Mouse (Mus musculus) embryo, embryonic 10.5 days (tissue): ENCODE results near the gene Ifna9.
A peak's percentile ranks its signal among the peaks of the same experiment; 100 is the strongest.
"Not testable (repeated sequence)": the region's sequence is repeated elsewhere in the genome, so short reads cannot be mapped to it uniquely, and the experiment has no call there.

Experiments
- DNase-seq: peaks from one replicate; pipeline ENCODE4 v3.0.0-alpha.2; 2015; ENCODE audit warnings: low spot score

The Ifna9 gene

DNA sequence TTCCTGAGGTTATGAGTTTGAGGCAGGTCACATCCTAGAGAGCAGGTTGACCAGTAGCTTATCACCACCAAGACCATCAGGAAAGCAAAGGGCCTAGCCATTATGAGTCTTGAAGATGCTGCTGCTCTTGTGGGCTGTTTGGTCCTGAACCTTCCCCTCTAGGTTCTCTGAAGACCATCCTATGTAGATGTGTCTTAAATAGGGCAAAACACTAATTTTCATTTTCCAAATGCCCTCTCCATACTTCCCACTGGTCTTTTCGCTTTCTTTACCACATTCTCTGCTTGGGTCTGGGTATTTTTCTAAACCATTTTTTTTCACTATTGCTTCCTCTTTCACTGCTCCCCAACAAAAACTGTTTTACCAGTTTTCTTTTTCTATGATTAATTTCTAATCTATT is at the start of gene Ifna9:
Gene Ifna9, minus strand, starts transcription at position 101 of the 400 bp plus-strand sequence.
- no peak for DNase-seq

DNA sequence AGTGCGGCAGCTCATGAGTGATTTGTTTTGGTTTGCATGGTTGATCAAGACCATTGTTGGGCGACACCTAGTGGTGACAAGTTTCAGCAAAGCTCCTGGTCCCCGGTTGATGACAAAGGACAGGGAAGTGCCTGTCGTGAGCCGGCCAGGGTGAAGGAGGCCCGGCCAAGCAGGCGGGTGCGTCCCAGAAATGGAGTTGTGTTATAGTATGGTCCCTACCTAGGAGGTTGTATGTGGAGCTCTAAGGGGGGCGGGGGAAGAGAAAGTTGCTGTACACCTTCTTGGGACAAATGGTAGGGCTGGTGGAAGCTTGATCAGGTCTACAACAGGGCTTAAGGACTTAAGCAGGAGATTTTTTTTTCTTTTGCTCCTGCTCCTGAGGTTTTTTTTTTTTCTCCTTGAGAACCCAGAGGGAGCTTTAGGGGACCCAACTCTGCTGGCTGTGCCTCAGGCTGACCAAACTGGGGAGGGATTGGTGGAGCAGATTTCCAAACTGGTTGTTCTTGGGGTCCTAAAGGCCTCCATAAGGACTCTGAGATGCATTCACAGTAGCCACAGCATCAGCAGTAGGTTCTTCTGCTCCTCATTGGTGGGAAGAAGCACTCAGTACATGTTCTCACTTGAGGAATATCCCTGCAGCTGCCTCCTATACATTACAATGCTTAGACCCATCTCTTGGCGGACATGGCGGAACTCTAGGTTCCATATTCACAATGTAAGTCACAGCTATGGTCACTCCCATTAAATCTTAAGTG is 49.1 kb upstream of the Ifna9 start:
- peak; percentile 99 for DNase-seq

DNA sequence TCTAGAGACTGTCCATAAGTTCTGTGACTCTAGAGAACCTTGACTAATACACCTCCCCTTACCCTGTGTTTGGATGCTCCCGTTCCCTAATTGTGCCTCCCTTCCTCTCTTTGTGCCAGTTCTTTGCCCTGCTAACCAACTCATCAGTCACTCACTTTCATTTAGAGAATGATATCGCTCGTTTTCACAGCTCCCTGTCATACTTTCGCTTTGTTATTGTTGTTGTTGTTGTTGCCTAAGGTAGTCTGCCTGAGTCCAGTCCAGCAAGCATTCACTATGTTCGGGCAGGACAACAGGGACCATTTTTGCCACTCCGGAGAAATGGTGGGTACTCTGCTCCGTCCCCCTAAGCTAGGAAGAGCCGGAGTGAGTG is 48.5 kb upstream of the Ifna9 start:
- no peak for DNase-seq

DNA sequence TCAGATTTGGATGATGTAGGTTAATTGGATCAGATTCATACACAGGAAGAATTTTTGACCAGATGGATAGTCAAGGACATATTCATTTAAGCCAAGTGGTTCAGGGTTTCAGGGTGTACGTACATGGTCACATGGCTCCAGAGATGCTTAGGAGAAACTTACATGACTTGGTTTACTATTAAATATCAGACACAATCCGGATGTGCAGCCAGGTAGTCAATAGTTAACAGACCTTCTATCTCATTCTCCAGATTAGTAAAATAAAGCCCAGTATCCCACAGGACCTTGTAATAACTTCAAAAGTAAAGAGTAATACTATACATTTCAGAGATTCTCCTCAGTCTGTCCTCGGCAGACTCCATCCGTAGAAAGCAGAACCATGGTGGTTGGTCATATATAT is 42.1 kb upstream of the Ifna9 start, which contains the start of gene C87499:
Gene C87499, minus strand, starts transcription at position 101 of the 400 bp plus-strand sequence.
- no peak for DNase-seq

DNA sequence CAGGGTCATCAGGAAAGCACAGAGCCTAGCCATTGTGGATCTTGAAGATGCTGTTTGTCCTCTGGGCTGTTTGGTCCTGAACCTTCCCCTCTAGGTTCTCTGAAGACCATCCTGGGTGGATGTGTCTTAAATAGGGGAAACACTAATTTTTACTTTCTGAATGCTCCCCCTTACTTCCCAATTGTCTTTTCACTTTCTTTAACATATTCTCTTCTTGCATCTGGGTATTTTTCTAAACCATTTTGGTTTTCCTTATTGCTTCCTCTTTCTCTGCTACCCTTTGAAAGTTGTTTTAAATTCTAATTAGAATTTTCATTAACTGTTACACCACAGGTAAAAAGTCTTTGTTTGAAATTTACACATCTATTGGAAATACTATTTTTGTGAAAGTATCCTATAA is 11.1 kb upstream of the Ifna9 start, which contains the start of gene Ifna12:
Gene Ifna12, minus strand, starts transcription at position 101 of the 400 bp plus-strand sequence.
- DNase-seq: no peak

DNA sequence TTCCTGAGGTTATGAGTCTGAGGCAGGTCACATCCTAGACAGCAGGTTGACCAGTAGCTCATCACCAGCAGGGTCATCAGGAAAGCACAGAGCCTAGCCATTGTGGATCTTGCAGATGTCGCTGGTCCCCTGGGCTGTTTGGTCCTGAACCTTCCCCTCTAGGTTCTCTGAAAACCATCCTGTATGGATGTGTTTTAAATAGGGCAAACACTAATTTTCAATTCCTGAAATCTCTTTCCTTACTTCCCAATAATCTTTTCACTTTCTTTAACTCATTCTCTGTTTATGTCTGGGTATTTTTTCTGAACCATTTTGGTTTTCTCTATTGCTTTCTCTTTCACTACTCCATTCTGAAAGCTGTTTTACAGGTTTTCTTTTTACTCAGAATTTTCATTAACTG is 20.5 kb downstream of the Ifna9 start, which contains the start of gene Ifna14:
Gene Ifna14, minus strand, starts transcription at position 101 of the 400 bp plus-strand sequence.
- no peak for DNase-seq

DNA sequence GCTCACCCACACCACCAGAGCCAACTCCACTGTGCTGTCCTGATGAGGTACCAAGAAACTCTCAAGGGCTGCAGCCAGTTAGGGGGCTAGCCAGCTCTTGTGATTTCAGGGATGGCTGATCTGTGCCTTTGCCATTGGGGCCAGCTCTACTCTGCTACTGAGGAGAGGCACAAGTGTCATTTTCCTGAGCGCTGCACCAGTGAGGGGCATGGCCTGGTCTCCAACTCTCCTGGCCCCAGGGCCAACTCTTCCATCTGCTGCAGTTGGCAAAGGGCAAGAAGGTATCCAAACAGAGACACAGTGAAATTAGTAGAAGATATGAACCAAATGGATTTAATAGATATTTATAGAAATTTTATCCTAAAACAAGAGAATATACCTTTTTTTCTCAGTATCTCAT is 30.4 kb downstream of the Ifna9 start:
- no peak for DNase-seq

DNA sequence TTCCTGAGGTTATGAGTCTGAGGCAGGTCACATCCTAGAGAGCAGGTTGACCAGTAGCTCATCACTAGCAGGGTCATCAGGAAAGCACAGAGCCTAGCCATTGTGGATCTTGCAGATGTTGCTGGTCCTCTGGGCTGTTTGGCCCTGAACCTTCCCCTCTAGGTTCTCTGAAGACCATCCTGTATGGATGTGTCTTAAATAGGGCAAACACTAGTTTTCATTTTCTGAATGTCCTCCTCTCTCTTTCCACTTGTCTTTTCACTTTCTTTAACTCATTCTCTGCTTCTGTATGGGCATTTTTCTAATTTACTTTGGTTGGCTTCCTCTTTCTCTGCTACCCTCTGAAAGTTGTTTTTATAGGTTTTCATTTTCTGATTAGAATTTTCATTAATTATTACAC is 34.0 kb downstream of the Ifna9 start, which contains the start of gene Ifna15:
Gene Ifna15, minus strand, starts transcription at position 101 of the 400 bp plus-strand sequence.
- not testable (repeated sequence) for DNase-seq

DNA sequence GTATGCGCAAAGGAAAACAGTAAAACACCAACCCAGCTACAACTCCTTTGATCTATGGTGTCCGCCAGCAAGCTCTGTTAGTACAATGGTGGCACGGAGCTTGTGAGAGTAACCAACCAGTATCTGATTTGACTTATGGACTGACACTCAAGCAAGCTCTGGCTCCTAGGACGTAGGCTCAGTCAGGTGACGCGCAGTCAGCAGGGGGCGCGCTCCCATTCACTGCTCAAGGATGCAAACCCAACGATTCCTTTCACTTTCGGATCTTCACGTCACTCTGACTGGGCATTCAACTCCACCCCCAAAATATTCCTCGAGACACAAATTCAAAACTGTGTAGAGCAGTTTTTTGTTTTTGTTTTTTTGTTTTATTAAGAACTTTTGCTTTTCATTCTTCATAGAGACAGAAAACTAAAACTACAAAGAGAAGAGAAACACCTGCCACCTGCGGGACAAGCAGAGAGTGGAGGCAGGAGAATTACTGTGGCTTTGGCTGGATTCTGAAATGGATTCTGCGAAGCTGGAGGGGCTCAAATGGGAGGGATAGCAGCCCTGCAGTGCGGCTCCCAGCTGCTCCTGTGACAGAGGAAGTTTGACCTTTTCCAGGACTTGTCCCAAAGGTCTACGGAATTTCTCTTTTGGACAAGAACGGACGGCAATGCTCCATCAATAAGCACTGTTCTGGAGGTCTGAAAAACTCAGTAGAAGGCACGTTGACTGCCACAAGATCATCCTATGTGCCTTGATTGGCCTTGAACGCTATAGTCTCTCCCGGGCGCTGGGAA is 41.8 kb downstream of the Ifna9 start:
- peak; percentile 83 for DNase-seq

DNA sequence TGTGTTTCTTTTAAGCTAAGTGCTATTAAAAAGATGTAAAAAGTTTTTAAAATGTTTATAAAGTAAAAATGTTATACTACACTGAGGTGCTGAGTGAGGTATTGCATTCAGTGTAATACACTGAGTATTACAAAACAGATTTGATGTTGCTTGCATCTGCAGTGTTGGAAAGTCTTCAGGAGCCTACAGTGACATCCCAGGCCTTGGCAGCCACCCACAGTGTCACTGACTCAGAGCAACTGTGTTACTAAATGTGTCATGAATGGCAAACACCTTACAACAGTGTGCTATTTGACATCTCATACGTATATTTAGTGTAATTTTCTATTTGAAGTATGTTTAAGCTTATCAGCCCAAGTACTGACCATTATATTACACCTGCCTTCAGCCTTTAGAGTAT is 44.2 kb downstream of the Ifna9 start:
- no peak for DNase-seq

DNA sequence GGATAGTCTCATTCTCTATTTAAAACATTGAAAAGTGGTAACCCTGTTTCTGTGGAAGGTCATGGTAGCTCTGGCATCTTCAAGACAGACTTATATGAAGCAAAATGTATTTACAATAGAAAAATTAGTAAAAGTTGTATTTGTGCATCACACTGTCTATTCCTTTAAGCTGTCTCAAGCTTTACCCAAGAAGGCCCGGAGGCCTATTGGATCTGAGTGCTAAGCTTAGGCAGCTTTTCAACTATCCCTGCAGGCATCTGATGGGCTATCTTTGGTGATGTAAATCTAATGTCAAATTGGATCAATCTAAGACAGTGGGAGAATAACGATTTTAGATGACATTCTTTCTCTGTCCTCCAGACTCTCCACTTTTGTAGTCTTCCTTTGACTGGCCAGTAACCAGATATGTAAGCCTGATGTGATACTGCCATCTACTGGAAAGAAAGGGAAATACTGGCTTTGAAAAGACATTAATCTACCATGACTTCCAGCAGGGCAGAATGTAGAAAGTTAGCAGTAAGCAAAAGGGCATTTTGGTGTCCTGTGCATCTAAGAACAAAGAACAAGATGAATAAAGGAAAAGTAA is 48.4 kb downstream of the Ifna9 start:
- peak; percentile 89 for DNase-seq
